Mouse (Mus musculus) heart, adult 2 months (tissue): ENCODE measurements around the gene Cldn5.

ENCODE experiments used
- CTCF ChIP-seq: fragments of 200-600 bp; IDR thresholded peaks from 2 replicates; pipeline ENCODE4 v1.8.1; 2022; ENCODE audit warnings: antibody characterized with exemption, mild to moderate bottlenecking, moderate library complexity
- POLR2A ChIP-seq: fragments of 200-500 bp; IDR thresholded peaks from 2 replicates; pipeline ENCODE4 v1.6.1; 2011; ENCODE audit warnings: mild to moderate bottlenecking, low read depth, low read length, control low read depth; ENCODE audit not compliant: insufficient read depth

DNA sequence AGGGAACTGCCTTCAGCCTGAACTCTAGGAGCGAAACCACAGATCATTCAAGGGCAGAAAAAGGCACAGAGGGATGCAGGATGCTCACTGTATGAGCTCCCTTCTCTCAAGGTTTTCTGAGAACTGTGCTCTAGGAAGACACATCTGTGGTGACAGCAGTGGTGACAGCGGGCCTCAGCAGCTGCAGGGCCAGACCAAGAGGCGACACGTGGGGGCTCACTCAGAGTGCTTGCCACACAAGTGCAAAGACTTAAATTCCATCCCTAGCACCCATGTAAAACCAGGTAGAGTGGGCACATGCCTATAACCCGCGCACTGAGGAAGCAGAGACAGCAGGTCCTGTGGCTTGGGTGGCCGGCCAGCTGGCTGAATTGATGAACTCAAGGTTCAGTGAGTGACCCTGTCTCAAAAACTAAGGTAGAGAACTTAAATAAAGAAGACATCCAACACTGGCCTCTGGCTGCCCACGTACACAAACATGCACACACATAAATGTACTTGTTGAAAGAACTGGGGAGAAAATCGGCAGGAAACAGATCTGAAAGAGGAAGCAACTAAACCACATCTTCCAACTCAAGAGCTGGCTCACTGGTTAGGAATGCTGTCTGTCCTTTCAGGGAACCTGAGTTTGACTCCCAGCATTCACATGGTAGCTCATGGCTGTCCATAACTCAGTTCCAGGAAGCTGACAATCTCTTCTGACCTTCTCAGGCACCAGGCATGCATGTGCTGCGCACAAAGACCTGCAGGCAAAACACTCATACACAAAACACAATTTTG lies 12.2 kb downstream of the Cldn5 start:
- TF ChIP-seq CTCF, result no peak
- TF ChIP-seq POLR2A, result no peak
